Mouse (Mus musculus): ENCODE data around the gene Pax9. TPM values are rescaled to one million over a fixed set of nuclear protein-coding genes. Genes with fewer than 3 reads are reported as not detected.

Pax9 gene
- total RNA-seq (2015; ENCODE audit: low replicate concordance) (not detected in 2 replicates), total RNA-seq (2017; ENCODE audit: low replicate concordance) (0.51 TPM in 1 of 2 replicates, not detected in the other)

- ATAC-seq (replicated peaks; ENCODE audit: low FRiP score, poor library complexity, severe bottlenecking) = no peak
Measured at GRCm38 (mm10) chr12:56691427-56692079, at the start of gene Pax9. Gene Pax9, plus strand, starts transcription at chr12:56691767.

GRCm38 (mm10) chr12:56669451-56670122 is 22.0 kb upstream of the Pax9 start:
- no peak for ATAC-seq (replicated peaks; ENCODE audit: low FRiP score, poor library complexity, severe bottlenecking)

- ATAC-seq (replicated peaks; ENCODE audit: low FRiP score, poor library complexity, severe bottlenecking) = no peak
Measured at GRCm38 (mm10) chr12:56670795-56671194, 20.8 kb upstream of the Pax9 start.

- no peak for ATAC-seq (replicated peaks; ENCODE audit: low FRiP score, poor library complexity, severe bottlenecking)
Measured at GRCm38 (mm10) chr12:56674726-56675125, 16.8 kb upstream of the Pax9 start.

- ATAC-seq (replicated peaks; ENCODE audit: low FRiP score, poor library complexity, severe bottlenecking) = no peak
Measured at GRCm38 (mm10) chr12:56677620-56678019, 13.9 kb upstream of the Pax9 start.

GRCm38 (mm10) chr12:56681096-56681811 is 10.3 kb upstream of the Pax9 start:
- no peak for ATAC-seq (replicated peaks; ENCODE audit: low FRiP score, poor library complexity, severe bottlenecking)

GRCm38 (mm10) chr12:56687640-56688481 is 3.7 kb upstream of the Pax9 start:
- no peak for ATAC-seq (replicated peaks; ENCODE audit: low FRiP score, poor library complexity, severe bottlenecking)

GRCm38 (mm10) chr12:56688482-56688840 is 3.1 kb upstream of the Pax9 start:
- no peak for ATAC-seq (replicated peaks; ENCODE audit: low FRiP score, poor library complexity, severe bottlenecking)

- no peak for ATAC-seq (replicated peaks; ENCODE audit: low FRiP score, poor library complexity, severe bottlenecking)
Measured at GRCm38 (mm10) chr12:56688920-56689319, 2.6 kb upstream of the Pax9 start.

GRCm38 (mm10) chr12:56689331-56689730 is 2.2 kb upstream of the Pax9 start:
- ATAC-seq (replicated peaks; ENCODE audit: low FRiP score, poor library complexity, severe bottlenecking) = no peak

- ATAC-seq (replicated peaks; ENCODE audit: low FRiP score, poor library complexity, severe bottlenecking) = no peak
Measured at GRCm38 (mm10) chr12:56689736-56690135, 1.8 kb upstream of the Pax9 start.

- ATAC-seq (replicated peaks; ENCODE audit: low FRiP score, poor library complexity, severe bottlenecking) = no peak
Measured at GRCm38 (mm10) chr12:56690366-56690765, 1.2 kb upstream of the Pax9 start.

GRCm38 (mm10) chr12:56691001-56691400 is 566 bp upstream of the Pax9 start:
- no peak for ATAC-seq (replicated peaks; ENCODE audit: low FRiP score, poor library complexity, severe bottlenecking)

- ATAC-seq (replicated peaks; ENCODE audit: low FRiP score, poor library complexity, severe bottlenecking) = no peak
Measured at GRCm38 (mm10) chr12:56692536-56692935, 969 bp downstream of the Pax9 start.

GRCm38 (mm10) chr12:56693411-56694098 is 2.0 kb downstream of the Pax9 start:
- no peak for ATAC-seq (replicated peaks; ENCODE audit: low FRiP score, poor library complexity, severe bottlenecking)

- no peak for ATAC-seq (replicated peaks; ENCODE audit: low FRiP score, poor library complexity, severe bottlenecking)
Measured at GRCm38 (mm10) chr12:56694361-56694760, 2.8 kb downstream of the Pax9 start.

- ATAC-seq (replicated peaks; ENCODE audit: low FRiP score, poor library complexity, severe bottlenecking) = no peak
Measured at GRCm38 (mm10) chr12:56694936-56695335, 3.4 kb downstream of the Pax9 start.

GRCm38 (mm10) chr12:56695358-56696173 is 4.0 kb downstream of the Pax9 start:
- ATAC-seq (replicated peaks; ENCODE audit: low FRiP score, poor library complexity, severe bottlenecking) = 0 out of 2 replicates have a peak, but pooled peaks have one; percentile 21
